Mouse (Mus musculus): ENCODE results near the gene Mamdc4. TPM values are rescaled to one million over a fixed set of nuclear protein-coding genes. Genes with fewer than 3 reads are reported as not detected.

Gene Mamdc4
- polyA plus RNA-seq, 1 experiment from 2014 or later, result 5.0 TPM

DNA sequence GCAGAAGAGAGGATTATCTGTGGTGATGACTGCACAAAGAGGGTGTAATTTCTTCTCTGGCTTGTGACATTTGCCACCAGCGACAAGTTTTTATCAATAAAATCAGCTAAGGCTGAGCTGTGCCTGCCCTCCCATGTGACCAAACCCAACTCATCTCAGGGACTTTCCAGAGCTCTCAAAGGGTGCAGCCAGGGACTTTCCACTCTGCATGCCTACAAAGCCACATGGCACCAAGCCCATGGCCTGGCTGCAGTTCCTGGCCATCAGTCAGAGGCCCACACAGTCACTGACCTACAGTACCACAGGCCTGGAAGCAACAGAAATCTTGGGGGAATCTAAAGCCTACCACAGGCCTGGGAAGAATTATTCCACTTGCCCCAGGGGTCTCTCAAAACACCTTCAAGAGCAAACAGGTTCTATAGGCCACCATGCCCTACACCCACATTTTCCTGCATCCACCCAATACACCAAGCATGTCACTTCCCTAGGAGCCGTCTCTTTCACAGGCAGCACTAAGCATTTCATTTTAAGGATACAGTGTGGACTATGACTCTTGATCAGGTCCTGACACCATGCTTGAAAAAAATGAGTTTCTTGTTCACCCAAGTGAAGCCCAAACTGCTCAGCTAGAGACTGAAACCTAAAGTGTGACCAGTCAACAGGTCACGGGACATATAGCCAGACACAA, 40.3 kb downstream of the Mamdc4 start:
- Histone ChIP-seq H3K4me2 (ENCODE audit: low read depth, low read length, severe bottlenecking) (no peak overlapping the region), H3K4me3 (ENCODE audit: low read depth, low read length) (no peak overlapping the region), H3K4me1 (replicated peaks; ENCODE audit: control insufficient read depth, insufficient read depth, low read length) (no peaks in the 10 kb centered on the region), H3K9ac (ENCODE audit: low read length) (no peak overlapping the region), H3K36me3 (ENCODE audit: control insufficient read depth, insufficient read depth, low read length) (peaks cover 6% of the 10 kb centered on the region; the same call in 1 of the 2 replicates), H3K27me3 (ENCODE audit: control insufficient read depth, insufficient read depth, low read length) (no peaks in the 10 kb centered on the region), H3K9me3 (ENCODE audit: control insufficient read depth, low read length) (no peaks in the 10 kb centered on the region), H3K27ac (ENCODE audit: low read depth, low read length) (no peak overlapping the region)
- 84% methylated on average over 3 of the region's 3 CpGs for WGBS
- ATAC-seq (replicated peaks; ENCODE audit: low FRiP score) (no peak), DNase-seq (ENCODE audit: low spot score) (no peak)

- no peak overlapping the region for H3K4me2 ChIP-seq (ENCODE audit: low read depth, low read length, severe bottlenecking)
- no peak overlapping the region for H3K9ac ChIP-seq (ENCODE audit: low read length)
- WGBS, result 94% methylated on average over 2 of the region's 2 CpGs
- H3K36me3 ChIP-seq (ENCODE audit: control insufficient read depth, insufficient read depth, low read length), result peaks cover 6% of the 10 kb centered on the region; the same call in 1 of the 2 replicates
- no peak overlapping the region for H3K4me3 ChIP-seq (ENCODE audit: low read depth, low read length)
- no peak overlapping the region for H3K27ac ChIP-seq (ENCODE audit: low read depth, low read length)
- H3K9me3 ChIP-seq (ENCODE audit: control insufficient read depth, low read length), result no peaks in the 10 kb centered on the region
- H3K4me1 ChIP-seq (replicated peaks; ENCODE audit: control insufficient read depth, insufficient read depth, low read length), result no peaks in the 10 kb centered on the region
- ATAC-seq (replicated peaks; ENCODE audit: low FRiP score) (no peak), DNase-seq (ENCODE audit: low spot score) (no peak)
- no peaks in the 10 kb centered on the region for H3K27me3 ChIP-seq (ENCODE audit: control insufficient read depth, insufficient read depth, low read length)
Measured at GRCm38 (mm10) chr2:25533707-25534106, 40.9 kb downstream of the Mamdc4 start.

DNA sequence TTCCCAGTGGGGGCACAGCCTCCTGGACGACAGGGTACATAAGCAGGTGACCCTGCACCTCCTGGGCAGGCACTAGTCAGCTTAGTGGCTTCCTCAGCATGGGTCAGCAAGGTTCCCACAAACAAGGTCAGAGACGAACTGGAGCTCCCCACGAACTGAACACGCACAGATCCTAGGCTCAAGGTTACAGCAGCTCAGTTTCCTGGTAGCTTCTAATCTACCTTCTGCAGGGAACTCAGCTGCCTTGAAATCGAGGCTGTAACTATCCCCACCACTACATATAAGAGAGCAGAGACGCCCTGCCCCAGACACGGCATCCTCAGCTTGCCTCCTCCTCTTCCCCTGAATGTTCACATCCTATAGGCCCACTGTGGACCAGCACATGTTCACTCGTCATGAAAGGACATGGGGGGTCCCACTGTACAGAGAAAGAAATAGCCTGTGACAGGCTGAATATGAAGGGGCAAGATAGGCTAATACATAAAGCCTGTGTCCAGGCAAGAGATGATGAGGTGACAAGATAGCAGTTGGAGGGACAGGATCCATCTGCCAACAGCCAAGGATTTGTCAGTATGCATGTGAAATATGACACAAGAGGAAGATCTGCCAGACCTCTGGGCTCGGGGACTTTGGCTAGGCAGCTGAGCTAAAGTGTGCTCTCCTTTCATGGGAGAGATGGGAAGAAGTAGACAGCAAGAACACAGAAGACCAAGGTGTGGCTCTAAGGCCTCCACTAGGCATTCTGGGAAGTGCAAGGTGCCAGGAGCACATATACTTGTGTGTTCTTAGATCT, 47.9 kb downstream of the Mamdc4 start:
- WGBS, result 93% methylated on average over 9 of the region's 9 CpGs
- Histone ChIP-seq H3K27me3 (ENCODE audit: control insufficient read depth, insufficient read depth, low read length) (no peaks in the 10 kb centered on the region), H3K36me3 (ENCODE audit: control insufficient read depth, insufficient read depth, low read length) (peaks cover 10% of the 10 kb centered on the region; the same call in 1 of the 2 replicates), H3K27ac (ENCODE audit: low read depth, low read length) (no peak overlapping the region), H3K9me3 (ENCODE audit: control insufficient read depth, low read length) (no peaks in the 10 kb centered on the region), H3K4me1 (replicated peaks; ENCODE audit: control insufficient read depth, insufficient read depth, low read length) (no peaks in the 10 kb centered on the region), H3K4me3 (ENCODE audit: low read depth, low read length) (no peak overlapping the region), H3K4me2 (ENCODE audit: low read depth, low read length, severe bottlenecking) (no peak overlapping the region), H3K9ac (ENCODE audit: low read length) (no peak overlapping the region)
- ATAC-seq (replicated peaks; ENCODE audit: low FRiP score) (no peak), DNase-seq (ENCODE audit: low spot score) (no peak)

Other genes starting within 250 kb of the Mamdc4 start
- 75.7 and 77.8 TPM in 2 replicates for gene Man1b1, start 242.5 kb downstream of the Mamdc4 start, polyA plus RNA-seq (2014; fragmentation: Nextera tagmentation; extraction: Ambion mirVana)
- 20.1 and 20.5 TPM in 2 replicates for gene Dpp7, start 218.5 kb downstream of the Mamdc4 start, polyA plus RNA-seq (2014; fragmentation: Nextera tagmentation; extraction: Ambion mirVana)
- gene Uap1l1, start 209.2 kb downstream of the Mamdc4 start, polyA plus RNA-seq (2014; fragmentation: Nextera tagmentation; extraction: Ambion mirVana), result 3.1 and 5.4 TPM in 2 replicates
- gene Sapcd2, start 202.5 kb downstream of the Mamdc4 start, polyA plus RNA-seq (2014; fragmentation: Nextera tagmentation; extraction: Ambion mirVana), result 79.0 and 85.0 TPM in 2 replicates
- 0.23 TPM in 1 of 2 replicates, not detected in the other for gene Entpd2, start 179.0 kb downstream of the Mamdc4 start, polyA plus RNA-seq (2014; fragmentation: Nextera tagmentation; extraction: Ambion mirVana)
- 120 and 128 TPM in 2 replicates for gene Npdc1, start 175.5 kb downstream of the Mamdc4 start, polyA plus RNA-seq (2014; fragmentation: Nextera tagmentation; extraction: Ambion mirVana)
- gene Fut7, start 151.6 kb downstream of the Mamdc4 start, polyA plus RNA-seq (2014; fragmentation: Nextera tagmentation; extraction: Ambion mirVana), result not detected in 2 replicates
- gene Abca2, start 146.1 kb downstream of the Mamdc4 start, polyA plus RNA-seq (2014; fragmentation: Nextera tagmentation; extraction: Ambion mirVana), result 9.9 and 10.2 TPM in 2 replicates
- 0.61 and 0.77 TPM in 2 replicates for gene Clic3, start 118.0 kb downstream of the Mamdc4 start, polyA plus RNA-seq (2014; fragmentation: Nextera tagmentation; extraction: Ambion mirVana)
- 22.9 and 24.2 TPM in 2 replicates for gene Paxx, start 113.8 kb downstream of the Mamdc4 start, polyA plus RNA-seq (2014; fragmentation: Nextera tagmentation; extraction: Ambion mirVana)
- 0.69 and 0.73 TPM in 2 replicates for gene Ptgds, start 104.8 kb downstream of the Mamdc4 start, polyA plus RNA-seq (2014; fragmentation: Nextera tagmentation; extraction: Ambion mirVana)
- not detected in 2 replicates for gene Lcn12, start 80.9 kb downstream of the Mamdc4 start, polyA plus RNA-seq (2014; fragmentation: Nextera tagmentation; extraction: Ambion mirVana)
- gene Fbxw5, start 74.1 kb downstream of the Mamdc4 start, polyA plus RNA-seq (2014; fragmentation: Nextera tagmentation; extraction: Ambion mirVana), result 96.1 and 102 TPM in 2 replicates
- gene C8g, start 73.1 kb downstream of the Mamdc4 start, polyA plus RNA-seq (2014; fragmentation: Nextera tagmentation; extraction: Ambion mirVana), result 5.5 and 5.9 TPM in 2 replicates
- 37.2 and 40.1 TPM in 2 replicates for gene Traf2, start 27.9 kb downstream of the Mamdc4 start, polyA plus RNA-seq (2014; fragmentation: Nextera tagmentation; extraction: Ambion mirVana)
- 353 and 371 TPM in 2 replicates for gene Edf1, start 17.0 kb downstream of the Mamdc4 start, polyA plus RNA-seq (2014; fragmentation: Nextera tagmentation; extraction: Ambion mirVana)
- 144 and 164 TPM in 2 replicates for gene Phpt1, start 379 bp upstream of the Mamdc4 start, polyA plus RNA-seq (2014; fragmentation: Nextera tagmentation; extraction: Ambion mirVana)
- gene Ajm1, start 6.9 kb upstream of the Mamdc4 start, polyA plus RNA-seq (2014; fragmentation: Nextera tagmentation; extraction: Ambion mirVana), result 0.28 and 0.69 TPM in 2 replicates
- gene Rabl6, start 33.7 kb upstream of the Mamdc4 start, polyA plus RNA-seq (2014; fragmentation: Nextera tagmentation; extraction: Ambion mirVana), result 77.1 and 81.5 TPM in 2 replicates
- 0.13 and 0.21 TPM in 2 replicates for gene Ccdc183, start 42.8 kb upstream of the Mamdc4 start, polyA plus RNA-seq (2014; fragmentation: Nextera tagmentation; extraction: Ambion mirVana)
- 12.6 and 17.9 TPM in 2 replicates for gene Tmem141, start 47.2 kb upstream of the Mamdc4 start, polyA plus RNA-seq (2014; fragmentation: Nextera tagmentation; extraction: Ambion mirVana)
- 0.95 and 0.97 TPM in 2 replicates for gene Fcna, start 53.2 kb upstream of the Mamdc4 start, polyA plus RNA-seq (2014; fragmentation: Nextera tagmentation; extraction: Ambion mirVana)
- not detected in 2 replicates for gene Lcn8, start 78.3 kb upstream of the Mamdc4 start, polyA plus RNA-seq (2014; fragmentation: Nextera tagmentation; extraction: Ambion mirVana)
- not detected in 2 replicates for gene Lcn5, start 83.1 kb upstream of the Mamdc4 start, polyA plus RNA-seq (2014; fragmentation: Nextera tagmentation; extraction: Ambion mirVana)
- not detected in 2 replicates for gene Lcn6, start 101.9 kb upstream of the Mamdc4 start, polyA plus RNA-seq (2014; fragmentation: Nextera tagmentation; extraction: Ambion mirVana)
- not detected in 2 replicates for gene Lcn10, start 107.9 kb upstream of the Mamdc4 start, polyA plus RNA-seq (2014; fragmentation: Nextera tagmentation; extraction: Ambion mirVana)
- not detected in 2 replicates for gene Obp2a, start 125.2 kb upstream of the Mamdc4 start, polyA plus RNA-seq (2014; fragmentation: Nextera tagmentation; extraction: Ambion mirVana)
- 68.5 and 71.2 TPM in 2 replicates for gene Bmyc, start 131.9 kb upstream of the Mamdc4 start, polyA plus RNA-seq (2014; fragmentation: Nextera tagmentation; extraction: Ambion mirVana)
- not detected in 2 replicates for gene Obp2b, start 162.2 kb upstream of the Mamdc4 start, polyA plus RNA-seq (2014; fragmentation: Nextera tagmentation; extraction: Ambion mirVana)
- not detected in 2 replicates for gene Lcn3, start 190.7 kb upstream of the Mamdc4 start, polyA plus RNA-seq (2014; fragmentation: Nextera tagmentation; extraction: Ambion mirVana)
- gene Lcn11, start 202.2 kb upstream of the Mamdc4 start, polyA plus RNA-seq (2014; fragmentation: Nextera tagmentation; extraction: Ambion mirVana), result not detected in 2 replicates
- not detected in 2 replicates for gene Gm13539, start 207.4 kb upstream of the Mamdc4 start, polyA plus RNA-seq (2014; fragmentation: Nextera tagmentation; extraction: Ambion mirVana)
- gene Glt6d1, start 241.0 kb upstream of the Mamdc4 start, polyA plus RNA-seq (2014; fragmentation: Nextera tagmentation; extraction: Ambion mirVana), result not detected in 2 replicates
- gene Lcn9, start 248.3 kb upstream of the Mamdc4 start, polyA plus RNA-seq (2014; fragmentation: Nextera tagmentation; extraction: Ambion mirVana), result not detected in 2 replicates